Mouse (Mus musculus): ENCODE measurements at regions not wholly inside any gene's neighbourhood (a gene's known extent, or its start where the extent isn't known, plus 50 kb on each side); places are given as distances from the start of the nearest gene placed in this dataset.

DNA sequence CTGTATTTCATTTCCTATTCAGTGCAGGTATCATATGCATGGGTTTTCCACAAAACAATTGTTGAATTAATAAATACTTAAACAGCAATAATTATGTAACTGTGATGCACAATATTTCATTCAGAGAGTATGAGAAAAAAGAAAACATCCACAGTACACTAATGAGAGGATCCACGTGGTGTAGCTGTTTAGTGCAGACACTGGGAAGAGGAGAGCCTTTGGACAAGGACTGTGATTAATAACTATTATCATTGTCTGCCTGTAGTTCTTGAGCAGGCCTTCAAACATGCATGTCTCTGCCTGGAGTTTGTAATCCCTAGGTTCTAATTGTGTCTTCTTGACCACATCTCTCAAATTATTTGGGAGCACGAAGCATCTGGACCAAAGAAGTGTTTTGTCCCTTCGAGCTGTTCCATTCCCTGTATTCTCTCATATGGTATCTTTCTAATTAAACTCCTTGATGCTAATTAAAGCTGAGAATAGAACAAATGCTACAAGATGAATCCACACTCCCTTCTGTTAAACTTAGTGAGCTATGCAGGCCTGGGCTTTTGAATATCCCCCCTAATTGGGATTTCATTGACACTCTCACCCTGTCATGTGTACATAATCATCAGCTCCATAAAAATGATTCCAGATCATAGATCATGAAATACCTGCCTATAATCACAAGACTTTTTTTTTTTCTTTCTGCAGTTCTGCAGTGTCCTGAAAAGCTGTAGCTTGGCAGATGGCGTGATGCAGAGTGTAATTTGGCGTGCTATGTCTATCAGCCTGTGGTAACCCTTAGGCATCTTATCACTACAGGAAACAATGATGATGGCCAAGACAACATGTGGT, 1208.9 kb upstream of the G6pd2 start:
- Histone ChIP-seq H3K27me3 (no peaks in the 10 kb centered on the region), H3K9me3 (no peaks in the 10 kb centered on the region), H3K27ac (no peak overlapping the region), H3K4me2 (no peak overlapping the region), H3K9ac (no peak overlapping the region), H3K4me1 (replicated peaks) (peaks cover 5% of the 10 kb centered on the region), H3K4me3 (no peak overlapping the region), H3K36me3 (no peaks in the 10 kb centered on the region)
- WGBS: 46% methylated on average over 5 of the region's 5 CpGs
- ATAC-seq (ENCODE audit: low FRiP score): peak; percentile 96

- no peaks in the 10 kb centered on the region for H3K9me3 ChIP-seq
- H3K4me1 ChIP-seq (replicated peaks): peaks cover 5% of the 10 kb centered on the region
- H3K4me3 ChIP-seq: no peak overlapping the region
- ATAC-seq (ENCODE audit: low FRiP score): peak; percentile 74; the same call in 1 of the 2 replicates
- no peak overlapping the region for H3K9ac ChIP-seq
- H3K36me3 ChIP-seq: no peaks in the 10 kb centered on the region
- H3K27ac ChIP-seq: no peak overlapping the region
- 30% methylated on average over 5 of the region's 5 CpGs for WGBS
- no peak overlapping the region for H3K4me2 ChIP-seq
- H3K27me3 ChIP-seq: no peaks in the 10 kb centered on the region
Measured at GRCm38 (mm10) chr5:60600300-60600648, 1208.3 kb upstream of the G6pd2 start.

- Histone ChIP-seq H3K27ac (no peak overlapping the region), H3K4me3 (no peak overlapping the region), H3K36me3 (no peaks in the 10 kb centered on the region), H3K27me3 (no peaks in the 10 kb centered on the region), H3K4me1 (replicated peaks) (no peaks in the 10 kb centered on the region), H3K4me2 (no peak overlapping the region), H3K9ac (no peak overlapping the region), H3K9me3 (no peaks in the 10 kb centered on the region)
- 37% methylated on average over 4 of the region's 4 CpGs for WGBS
- no peak for ATAC-seq (ENCODE audit: low FRiP score)
Measured at GRCm38 (mm10) chr5:60608943-60609614, 1199.5 kb upstream of the G6pd2 start.
